Mouse (Mus musculus): Measurements from ENCODE around the gene Rhag. TPM values are rescaled to one million over a fixed set of nuclear protein-coding genes. Genes with fewer than 3 reads are reported as not detected.

The Rhag gene
- total RNA-seq (2014; rRNA removed) (not detected in 2 replicates), polyA plus RNA-seq (2015; fragmentation: Nextera tagmentation; extraction: Ambion mirVana) (not detected in 2 replicates)

DNA sequence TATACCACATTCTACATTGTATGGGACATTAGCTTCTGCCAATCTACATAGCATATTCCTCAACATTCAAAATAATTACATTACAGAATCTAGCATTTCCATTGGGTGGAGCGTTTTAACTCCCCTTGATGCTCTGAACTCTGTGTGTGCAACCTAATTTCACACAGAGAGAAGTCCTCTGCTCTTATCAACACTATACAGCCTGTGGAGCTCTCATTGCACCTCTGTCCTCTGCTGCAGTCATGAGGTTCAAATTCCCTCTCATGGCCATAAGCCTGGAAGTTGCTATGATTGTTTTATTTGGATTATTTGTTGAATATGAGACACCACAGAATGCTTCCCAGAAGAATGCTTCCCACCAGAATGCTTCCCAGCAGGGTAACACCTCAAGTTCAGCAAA is at the start of gene Rhag:
Rhag (plus strand) TSS at position 193 of the 400 bp plus-strand sequence.
- Histone ChIP-seq H3K36me3 (ENCODE audit: insufficient read depth, low read length) (no peaks in the 10 kb centered on the region), H3K27me3 (ENCODE audit: insufficient read depth, low read length) (no peaks in the 10 kb centered on the region), H3K4me1 (ENCODE audit: insufficient read depth, low read length) (no peaks in the 10 kb centered on the region), H3K9me3 (ENCODE audit: low read length) (no peaks in the 10 kb centered on the region), H3K4me2 (ENCODE audit: low read depth, low read length, poor library complexity, severe bottlenecking) (no peak within 1 kb of the TSS), H3K27ac (ENCODE audit: low read depth, low read length) (no peak within 1 kb of the TSS), H3K4me3 (ENCODE audit: low read depth, low read length) (no peak within 1 kb of the TSS), H3K9ac (replicated peaks; ENCODE audit: low read length, poor library complexity, severe bottlenecking) (no peak within 1 kb of the TSS)
- no peak for TF ChIP-seq CTCF (IDR thresholded peaks at IDR 0.05)
- 62% methylated on average over 1 of the region's 1 CpGs for WGBS
- no peak for ATAC-seq (ENCODE audit: low FRiP score)
- DNase-seq (ENCODE audit: low spot score): no peak

GRCm38 (mm10) chr17:40763662-40764061 is 47.3 kb upstream of the Rhag start:
- WGBS: 81% methylated on average over 4 of the region's 4 CpGs
- no peaks in the 10 kb centered on the region for H3K27me3 ChIP-seq (ENCODE audit: insufficient read depth, low read length)
- H3K36me3 ChIP-seq (ENCODE audit: insufficient read depth, low read length): no peaks in the 10 kb centered on the region
- no peak overlapping the region for H3K4me2 ChIP-seq (ENCODE audit: low read depth, low read length, poor library complexity, severe bottlenecking)
- ATAC-seq (ENCODE audit: low FRiP score): no peak
- no peak overlapping the region for H3K4me3 ChIP-seq (ENCODE audit: low read depth, low read length)
- no peak overlapping the region for H3K27ac ChIP-seq (ENCODE audit: low read depth, low read length)
- no peak for DNase-seq (ENCODE audit: low spot score)
- no peaks in the 10 kb centered on the region for H3K4me1 ChIP-seq (ENCODE audit: insufficient read depth, low read length)
- H3K9me3 ChIP-seq (ENCODE audit: low read length): no peaks in the 10 kb centered on the region
- no peak for TF ChIP-seq CTCF (IDR thresholded peaks at IDR 0.05)
- H3K9ac ChIP-seq (replicated peaks; ENCODE audit: low read length, poor library complexity, severe bottlenecking): no peak overlapping the region

- H3K36me3 ChIP-seq (ENCODE audit: insufficient read depth, low read length): no peaks in the 10 kb centered on the region
- H3K27me3 ChIP-seq (ENCODE audit: insufficient read depth, low read length): no peaks in the 10 kb centered on the region
- H3K27ac ChIP-seq (ENCODE audit: low read depth, low read length): no peak overlapping the region
- ATAC-seq (ENCODE audit: low FRiP score): no peak
- no peak for TF ChIP-seq CTCF (IDR thresholded peaks at IDR 0.05)
- no peaks in the 10 kb centered on the region for H3K4me1 ChIP-seq (ENCODE audit: insufficient read depth, low read length)
- DNase-seq (ENCODE audit: low spot score): no peak
- no peak overlapping the region for H3K9ac ChIP-seq (replicated peaks; ENCODE audit: low read length, poor library complexity, severe bottlenecking)
- WGBS: 66% methylated on average over 1 of the region's 1 CpGs
- H3K9me3 ChIP-seq (ENCODE audit: low read length): no peaks in the 10 kb centered on the region
- no peak overlapping the region for H3K4me2 ChIP-seq (ENCODE audit: low read depth, low read length, poor library complexity, severe bottlenecking)
- no peak overlapping the region for H3K4me3 ChIP-seq (ENCODE audit: low read depth, low read length)
Observed at GRCm38 (mm10) chr17:40767120-40767519, 43.8 kb upstream of the Rhag start.

- no peak for ATAC-seq (ENCODE audit: low FRiP score)
- Histone ChIP-seq H3K4me3 (ENCODE audit: low read depth, low read length) (no peak overlapping the region), H3K27ac (ENCODE audit: low read depth, low read length) (no peak overlapping the region), H3K4me1 (ENCODE audit: insufficient read depth, low read length) (no peaks in the 10 kb centered on the region), H3K27me3 (ENCODE audit: insufficient read depth, low read length) (no peaks in the 10 kb centered on the region), H3K4me2 (ENCODE audit: low read depth, low read length, poor library complexity, severe bottlenecking) (no peak overlapping the region), H3K9me3 (ENCODE audit: low read length) (no peaks in the 10 kb centered on the region), H3K36me3 (ENCODE audit: insufficient read depth, low read length) (no peaks in the 10 kb centered on the region), H3K9ac (replicated peaks; ENCODE audit: low read length, poor library complexity, severe bottlenecking) (no peak overlapping the region)
- no peak for TF ChIP-seq CTCF (IDR thresholded peaks at IDR 0.05)
- DNase-seq (ENCODE audit: low spot score): no peak
Observed at GRCm38 (mm10) chr17:40789877-40790276, 21.0 kb upstream of the Rhag start.

- Histone ChIP-seq H3K4me3 (ENCODE audit: low read depth, low read length) (no peak overlapping the region), H3K4me2 (ENCODE audit: low read depth, low read length, poor library complexity, severe bottlenecking) (no peak overlapping the region), H3K9ac (replicated peaks; ENCODE audit: low read length, poor library complexity, severe bottlenecking) (no peak overlapping the region), H3K27me3 (ENCODE audit: insufficient read depth, low read length) (no peaks in the 10 kb centered on the region), H3K4me1 (ENCODE audit: insufficient read depth, low read length) (no peaks in the 10 kb centered on the region), H3K27ac (ENCODE audit: low read depth, low read length) (no peak overlapping the region), H3K9me3 (ENCODE audit: low read length) (no peaks in the 10 kb centered on the region), H3K36me3 (ENCODE audit: insufficient read depth, low read length) (no peaks in the 10 kb centered on the region)
- 63% methylated on average over 20 of the region's 20 CpGs for WGBS
- no peak for DNase-seq (ENCODE audit: low spot score)
- peak; percentile 15; the same call in 1 of the 2 replicates for TF ChIP-seq CTCF (IDR thresholded peaks at IDR 0.05)
- ATAC-seq (ENCODE audit: low FRiP score): no peak
Observed at GRCm38 (mm10) chr17:40793921-40794854, 16.7 kb upstream of the Rhag start.

DNA sequence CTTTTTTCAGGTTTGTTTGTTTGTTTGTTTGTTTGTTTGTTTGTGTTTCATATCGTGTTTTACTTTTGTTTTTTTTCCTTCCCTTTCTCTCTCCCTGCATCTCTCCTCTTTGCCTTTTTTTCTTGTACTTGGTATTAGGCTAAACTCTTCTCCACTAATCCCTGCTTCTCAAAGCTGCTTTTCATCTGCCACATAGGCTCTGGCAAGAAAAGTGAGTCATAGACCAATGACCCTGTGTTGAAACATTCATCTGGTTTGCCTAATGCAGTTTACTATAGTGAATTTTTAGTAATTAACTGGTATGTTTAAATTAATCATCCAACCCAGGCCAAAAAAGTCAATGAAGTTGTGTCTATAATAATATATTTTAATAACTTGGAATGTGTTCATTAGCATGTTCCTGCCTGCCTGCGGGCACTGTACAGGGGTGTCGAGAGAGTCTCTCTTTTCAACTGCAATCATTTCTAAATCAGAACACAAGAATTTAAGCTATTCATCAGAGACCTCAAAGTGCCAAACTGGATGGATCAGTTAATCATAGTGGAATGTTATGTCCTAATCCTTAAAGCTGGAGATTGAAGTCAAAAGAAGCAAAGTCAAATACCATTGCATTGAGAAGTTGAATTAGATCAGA is 8.1 kb upstream of the Rhag start:
- H3K27ac ChIP-seq (ENCODE audit: low read depth, low read length): no peak overlapping the region
- H3K27me3 ChIP-seq (ENCODE audit: insufficient read depth, low read length): no peaks in the 10 kb centered on the region
- H3K36me3 ChIP-seq (ENCODE audit: insufficient read depth, low read length): no peaks in the 10 kb centered on the region
- H3K4me3 ChIP-seq (ENCODE audit: low read depth, low read length): no peak overlapping the region
- H3K4me1 ChIP-seq (ENCODE audit: insufficient read depth, low read length): no peaks in the 10 kb centered on the region
- no peak for ATAC-seq (ENCODE audit: low FRiP score)
- TF ChIP-seq CTCF (IDR thresholded peaks at IDR 0.05): no peak
- no peak overlapping the region for H3K9ac ChIP-seq (replicated peaks; ENCODE audit: low read length, poor library complexity, severe bottlenecking)
- WGBS: 77% methylated on average over 3 of the region's 3 CpGs
- H3K9me3 ChIP-seq (ENCODE audit: low read length): no peaks in the 10 kb centered on the region
- no peak for DNase-seq (ENCODE audit: low spot score)
- H3K4me2 ChIP-seq (ENCODE audit: low read depth, low read length, poor library complexity, severe bottlenecking): no peak overlapping the region

Data from midbrain, postnatal 0 days (tissue).